Mouse (Mus musculus) cerebellum, adult 8-10 months (tissue): Measurements from ENCODE around the gene Gls.
A peak's percentile ranks its signal among the peaks of the same experiment; 100 is the strongest.

Source experiments
- DNase-seq: peaks from one replicate; pipeline ENCODE4 v3.0.0; 2022

The Gls gene

DNA sequence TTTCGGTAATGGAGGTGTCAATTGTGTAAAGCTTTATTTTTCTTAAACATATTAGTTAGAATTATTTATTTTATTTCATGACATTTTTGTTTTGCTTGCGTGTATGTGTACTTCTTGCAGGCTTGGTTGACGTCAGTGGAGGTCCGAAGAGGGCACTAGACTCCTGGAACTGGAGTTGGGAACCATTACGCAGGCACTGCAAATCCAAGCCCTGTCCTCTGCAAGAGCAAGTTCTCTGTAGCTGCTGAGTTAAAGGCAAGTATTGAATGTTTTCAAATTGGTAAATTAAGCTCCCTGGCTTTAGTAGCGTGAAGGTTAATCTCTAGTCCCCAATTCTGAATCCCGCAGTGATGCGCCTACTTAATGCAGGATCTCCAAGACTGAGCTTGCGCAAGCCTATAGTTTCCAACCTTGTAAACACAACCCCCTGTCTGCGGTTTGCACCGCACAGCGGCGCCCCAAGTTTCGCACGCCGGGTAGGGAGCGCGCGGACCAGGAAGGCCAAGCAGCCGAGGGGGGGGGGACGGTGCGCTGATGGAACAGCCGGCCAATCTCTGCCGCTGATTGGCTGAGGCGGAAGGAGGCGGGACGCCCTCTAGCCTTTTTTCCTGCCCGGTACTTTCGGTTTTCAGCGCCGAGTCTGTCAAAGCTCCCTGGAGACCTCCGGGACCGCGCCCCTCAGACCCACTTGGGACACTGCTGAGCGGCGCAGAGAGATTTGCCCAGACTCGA lies 114.0 kb downstream of the Gls start, which contains the start of gene Stat1:
TSS of gene Stat1 (plus strand) at position 581 of the 732 bp plus-strand sequence.
- DNase-seq: peak; percentile 75

- no peak for DNase-seq
Observed at GRCm38 (mm10) chr1:52117777-52118176, 115.3 kb downstream of the Gls start.

GRCm38 (mm10) chr1:52116441-52116840 lies 116.6 kb downstream of the Gls start:
- no peak for DNase-seq

- peak; percentile 98 for DNase-seq
Observed at GRCm38 (mm10) chr1:52113666-52114069, 119.4 kb downstream of the Gls start.
